Mouse (Mus musculus) neural tube, embryonic 12.5 days (tissue): ENCODE results near the gene Polrmt. TPM values are rescaled to one million over a fixed set of nuclear protein-coding genes. Genes with fewer than 3 reads are reported as not detected.

Experiments used
- ATAC-seq: fragments of 200-750 bp; cut with Nextera tagmentation; 2 replicates; pipeline ENCODE4 v1.8.0; 2017; ENCODE audit warnings: low read depth, mild to moderate bottlenecking, moderate TSS enrichment, moderate library complexity; ENCODE audit not compliant: low FRiP score
- H3K27ac ChIP-seq: fragments of 300-500 bp; sonication (generic); 2 replicates; pipeline ENCODE4 v1.5.1; 2016
- H3K27me3 ChIP-seq: fragments of 300-500 bp; sonication (generic); replicated peaks from 2 replicates; pipeline ENCODE4 v1.6.1; 2016; ENCODE audit warnings: mild to moderate bottlenecking
- H3K36me3 ChIP-seq: fragments of 300-500 bp; sonication (generic); 2 replicates; pipeline ENCODE4 v1.6.1; 2016; ENCODE audit warnings: mild to moderate bottlenecking
- H3K4me1 ChIP-seq: fragments of 300-500 bp; sonication (generic); 2 replicates; pipeline ENCODE4 v1.6.1; 2016
- H3K4me2 ChIP-seq: fragments of 300-500 bp; sonication (generic); replicated peaks from 2 replicates; pipeline ENCODE4 v1.6.1; 2016; ENCODE audit warnings: mild to moderate bottlenecking
- H3K4me3 ChIP-seq: fragments of 300-500 bp; sonication (generic); 2 replicates; pipeline ENCODE4 v1.5.1; 2016
- H3K9ac ChIP-seq: fragments of 300-500 bp; sonication (generic); 2 replicates; pipeline ENCODE4 v1.6.1; 2016; ENCODE audit warnings: mild to moderate bottlenecking
- H3K9me3 ChIP-seq: fragments of 300-500 bp; sonication (generic); 2 replicates; pipeline ENCODE4 v1.6.1; 2016; ENCODE audit warnings: mild to moderate bottlenecking
- WGBS: fragments of 180-500 bp; shearing (Covaris S2); methylation state at CpG from one replicate; pipeline ENCODE4 v1.1.7; 2016; 5-methylcytosine and 5-hydroxymethylcytosine counted together
- polyA plus RNA-seq: library from polyadenylated mRNA; unstranded; fragments of >200 nt; fragmentation: Nextera tagmentation; extraction: Ambion mirVana; gene quantifications from 2 replicates; pipeline ENCODE4 v1.2.1, GENCODE M21; 2016

The Polrmt gene
- polyA plus RNA-seq, 1 experiment from 2014 or later = 44.7 TPM

GRCm38 (mm10) chr10:79735361-79735760 lies 11.0 kb downstream of the Polrmt start:
- WGBS = 26% methylated on average over 48 of the region's 52 CpGs
- H3K4me3 ChIP-seq = no peak overlapping the region
- peak overlapping the region; percentile 36 for H3K4me2 ChIP-seq

GRCm38 (mm10) chr10:79733847-79734246 lies 12.5 kb downstream of the Polrmt start:
- Histone ChIP-seq H3K9ac (no peak overlapping the region), H3K27me3 (peaks cover 19% of the 10 kb centered on the region), H3K4me3 (no peak overlapping the region), H3K4me1 (no peaks in the 10 kb centered on the region), H3K4me2 (no peak overlapping the region), H3K9me3 (peaks cover 35% of the 10 kb centered on the region), H3K27ac (no peak overlapping the region), H3K36me3 (peaks cover 62% of the 10 kb centered on the region)
- 93% methylated on average over 15 of the region's 15 CpGs for WGBS
- ATAC-seq = no peak

More at GRCm38 (mm10) chr10:79735361-79735760, 11.0 kb downstream of the Polrmt start:
- H3K4me1 ChIP-seq = no peaks in the 10 kb centered on the region
- peaks cover 19% of the 10 kb centered on the region for H3K27me3 ChIP-seq
- H3K36me3 ChIP-seq = peaks cover 77% of the 10 kb centered on the region
- ATAC-seq = no peak
- H3K27ac ChIP-seq = 0 out of 2 replicates have a peak overlapping the region, but pooled peaks have one; percentile 10
- H3K9me3 ChIP-seq = peaks cover 50% of the 10 kb centered on the region
- no peak overlapping the region for H3K9ac ChIP-seq

- Histone ChIP-seq H3K27ac (no peak overlapping the region), H3K4me2 (no peak overlapping the region), H3K4me3 (no peak overlapping the region), H3K9me3 (peaks cover 23% of the 10 kb centered on the region; the same call in 1 of the 2 replicates), H3K9ac (no peak overlapping the region), H3K27me3 (peaks cover 19% of the 10 kb centered on the region), H3K4me1 (no peaks in the 10 kb centered on the region), H3K36me3 (peaks cover 49% of the 10 kb centered on the region)
- WGBS = 100% methylated on average over 1 of the region's 1 CpGs
- no peak for ATAC-seq
Measured at GRCm38 (mm10) chr10:79732500-79732899, 13.9 kb downstream of the Polrmt start.

GRCm38 (mm10) chr10:79729357-79729965 lies 16.9 kb downstream of the Polrmt start:
- H3K27ac ChIP-seq = no peak overlapping the region
- 88% methylated on average over 13 of the region's 13 CpGs for WGBS
- H3K4me2 ChIP-seq = no peak overlapping the region
- peaks cover 18% of the 10 kb centered on the region; the same call in 1 of the 2 replicates for H3K36me3 ChIP-seq
- no peak for ATAC-seq
- no peaks in the 10 kb centered on the region for H3K9me3 ChIP-seq
- H3K4me3 ChIP-seq = no peak overlapping the region
- no peaks in the 10 kb centered on the region for H3K4me1 ChIP-seq
- H3K27me3 ChIP-seq = no peaks in the 10 kb centered on the region
- H3K9ac ChIP-seq = no peak overlapping the region

- no peak overlapping the region for H3K4me2 ChIP-seq
- no peak overlapping the region for H3K4me3 ChIP-seq
- no peaks in the 10 kb centered on the region for H3K4me1 ChIP-seq
- peaks cover 9% of the 10 kb centered on the region; the same call in 1 of the 2 replicates for H3K36me3 ChIP-seq
- no peak for ATAC-seq
- H3K27me3 ChIP-seq = no peaks in the 10 kb centered on the region
- no peak overlapping the region for H3K9ac ChIP-seq
- WGBS = 74% methylated on average over 28 of the region's 28 CpGs
- H3K9me3 ChIP-seq = no peaks in the 10 kb centered on the region
- no peak overlapping the region for H3K27ac ChIP-seq
Measured at GRCm38 (mm10) chr10:79728323-79729249, 17.8 kb downstream of the Polrmt start.

- H3K4me1 ChIP-seq = no peaks in the 10 kb centered on the region
- no peak overlapping the region for H3K4me3 ChIP-seq
- ATAC-seq = no peak
- 34% methylated on average over 11 of the region's 11 CpGs for WGBS
- H3K27me3 ChIP-seq = no peaks in the 10 kb centered on the region
- no peak overlapping the region for H3K27ac ChIP-seq
- no peak overlapping the region for H3K9ac ChIP-seq
- no peaks in the 10 kb centered on the region for H3K9me3 ChIP-seq
- H3K4me2 ChIP-seq = no peak overlapping the region
- H3K36me3 ChIP-seq = no peaks in the 10 kb centered on the region
Measured at GRCm38 (mm10) chr10:79726090-79726489, 20.3 kb downstream of the Polrmt start.

GRCm38 (mm10) chr10:79723692-79724091 lies 22.7 kb downstream of the Polrmt start:
- no peaks in the 10 kb centered on the region for H3K4me1 ChIP-seq
- H3K9ac ChIP-seq = no peak overlapping the region
- 88% methylated on average over 7 of the region's 7 CpGs for WGBS
- no peak for ATAC-seq
- no peak overlapping the region for H3K27ac ChIP-seq
- no peaks in the 10 kb centered on the region for H3K36me3 ChIP-seq
- no peak overlapping the region for H3K4me2 ChIP-seq
- H3K9me3 ChIP-seq = no peaks in the 10 kb centered on the region
- peaks cover 13% of the 10 kb centered on the region for H3K27me3 ChIP-seq
- no peak overlapping the region for H3K4me3 ChIP-seq

GRCm38 (mm10) chr10:79723047-79723446 lies 23.3 kb downstream of the Polrmt start:
- Histone ChIP-seq H3K4me2 (no peak overlapping the region), H3K27ac (no peak overlapping the region), H3K36me3 (no peaks in the 10 kb centered on the region), H3K9me3 (no peaks in the 10 kb centered on the region), H3K27me3 (peaks cover 19% of the 10 kb centered on the region), H3K4me3 (no peak overlapping the region), H3K9ac (no peak overlapping the region), H3K4me1 (0 out of 2 replicates have a peak, but pooled peaks cover 2% of the 10 kb centered on the region)
- ATAC-seq = no peak
- 67% methylated on average over 6 of the region's 6 CpGs for WGBS

GRCm38 (mm10) chr10:79721089-79721488 lies 25.3 kb downstream of the Polrmt start:
- no peak overlapping the region for H3K4me3 ChIP-seq

GRCm38 (mm10) chr10:79717640-79718357 lies 28.6 kb downstream of the Polrmt start:
- Histone ChIP-seq H3K36me3 (no peaks in the 10 kb centered on the region), H3K27ac (no peak overlapping the region), H3K27me3 (peaks cover 58% of the 10 kb centered on the region), H3K4me3 (peak overlapping the region; percentile 56), H3K4me1 (peaks cover 21% of the 10 kb centered on the region), H3K9ac (0 out of 2 replicates have a peak overlapping the region, but pooled peaks have one; percentile 65), H3K4me2 (peak overlapping the region; percentile 96), H3K9me3 (no peaks in the 10 kb centered on the region)
- no peak; the same call in 1 of the 2 replicates for ATAC-seq
- 4% methylated on average over 43 of the region's 43 CpGs for WGBS

More at GRCm38 (mm10) chr10:79721089-79721488, 25.3 kb downstream of the Polrmt start:
- no peak overlapping the region for H3K4me2 ChIP-seq
- H3K27me3 ChIP-seq = peaks cover 39% of the 10 kb centered on the region
- H3K27ac ChIP-seq = no peak overlapping the region
- H3K4me1 ChIP-seq = peaks cover 20% of the 10 kb centered on the region
- H3K36me3 ChIP-seq = no peaks in the 10 kb centered on the region
- H3K9ac ChIP-seq = no peak overlapping the region
- ATAC-seq = no peak
- 72% methylated on average over 5 of the region's 5 CpGs for WGBS
- H3K9me3 ChIP-seq = no peaks in the 10 kb centered on the region

GRCm38 (mm10) chr10:79716988-79717355 lies 29.4 kb downstream of the Polrmt start:
- peaks cover 21% of the 10 kb centered on the region for H3K4me1 ChIP-seq

More at GRCm38 (mm10) chr10:79716988-79717355, 29.4 kb downstream of the Polrmt start:
- peak overlapping the region; percentile 56 for H3K4me3 ChIP-seq
- H3K36me3 ChIP-seq = peaks cover 2% of the 10 kb centered on the region; the same call in 1 of the 2 replicates
- H3K9ac ChIP-seq = peak overlapping the region; percentile 65
- WGBS = under 1% methylated on average over 44 of the region's 44 CpGs
- no peak for ATAC-seq
- no peaks in the 10 kb centered on the region for H3K9me3 ChIP-seq
- H3K27me3 ChIP-seq = peaks cover 58% of the 10 kb centered on the region
- peak overlapping the region; percentile 96 for H3K4me2 ChIP-seq
- no peak overlapping the region for H3K27ac ChIP-seq
